Mouse (Mus musculus) testis, adult 2 months (tissue): ENCODE data around the gene Vmn2r61. TPM values are rescaled to one million over a fixed set of nuclear protein-coding genes. Genes with fewer than 3 reads are reported as not detected.

ENCODE experiments used
- H3K27ac ChIP-seq: fragments of 200-500 bp; 2 replicates; pipeline ENCODE4 v1.5.1; 2012; ENCODE audit warnings: low read depth, low read length; ENCODE audit not compliant: control insufficient read depth, insufficient read depth
- H3K27me3 ChIP-seq: fragments of 200-500 bp; 2 replicates; pipeline ENCODE4 v1.6.1; 2012; ENCODE audit warnings: mild to moderate bottlenecking, low read length, moderate library complexity; ENCODE audit not compliant: control insufficient read depth, insufficient read depth
- H3K36me3 ChIP-seq: fragments of 200-500 bp; 2 replicates; pipeline ENCODE4 v1.6.1; 2012; ENCODE audit warnings: mild to moderate bottlenecking, low read length; ENCODE audit not compliant: control insufficient read depth, insufficient read depth
- H3K4me1 ChIP-seq: fragments of 200-500 bp; 2 replicates; pipeline ENCODE4 v1.6.1; 2012; ENCODE audit warnings: low read length; ENCODE audit not compliant: control insufficient read depth, insufficient read depth
- H3K4me3 ChIP-seq: fragments of 200-500 bp; 2 replicates; pipeline ENCODE4 v1.5.1; 2012; ENCODE audit warnings: low read depth, mild to moderate bottlenecking, low read length, moderate library complexity, mixed read lengths; ENCODE audit not compliant: control insufficient read depth
- CTCF ChIP-seq: fragments of 200-500 bp; IDR thresholded peaks from 2 replicates; pipeline ENCODE4 v1.5.1; 2012; ENCODE audit warnings: low read depth, mild to moderate bottlenecking, inconsistent platforms, low read length, moderate library complexity; ENCODE audit not compliant: control insufficient read depth, insufficient read depth, insufficient replicate concordance
- POLR2A ChIP-seq: fragments of 200-500 bp; IDR thresholded peaks from 2 replicates; pipeline ENCODE4 v1.6.1; 2012; ENCODE audit warnings: low read depth, mild to moderate bottlenecking, inconsistent platforms, low read length, moderate library complexity; ENCODE audit not compliant: control insufficient read depth
- polyA plus RNA-seq: library from polyadenylated mRNA; depleted of rRNA; stranded (reverse); fragments of >200 nt; gene quantifications from 2 replicates; pipeline ENCODE4 v1.2.3, GENCODE M21; 2012; rRNA removed

The Vmn2r61 gene
- polyA plus RNA-seq = not detected in 2 replicates

DNA sequence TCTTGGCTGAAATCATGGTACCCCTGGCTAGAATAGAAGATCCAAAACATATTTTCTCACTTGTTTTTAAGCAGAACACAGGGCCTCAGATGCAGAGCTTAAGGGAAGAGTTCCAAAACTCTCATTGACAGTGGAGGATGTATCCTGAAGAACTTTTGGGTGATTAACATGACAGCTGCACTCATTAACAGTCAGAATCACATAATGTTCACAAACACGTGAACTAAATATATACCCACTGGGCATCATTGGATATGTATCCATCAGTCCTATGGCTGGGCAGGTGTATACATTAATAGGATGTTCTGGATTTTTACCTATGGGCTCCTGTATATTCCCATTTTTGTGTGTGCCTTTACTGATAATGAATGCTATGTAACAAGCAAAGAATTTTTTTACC is at the start of gene Vmn2r61:
Gene Vmn2r61 (plus strand): TSS at position 301 of the 400 bp plus-strand sequence.
- TF ChIP-seq CTCF (no peak), POLR2A (no peak)
- Histone ChIP-seq H3K4me1 (no peaks in the 10 kb centered on the region), H3K4me3 (no peak within 1 kb of the TSS), H3K27me3 (no peaks in the 10 kb centered on the region), H3K27ac (no peak within 1 kb of the TSS), H3K36me3 (no peaks in the 10 kb centered on the region)

Other genes with a start within 250 kb of the Vmn2r61 start
- gene Vmn2r59, start 201.0 kb upstream of the Vmn2r61 start, polyA plus RNA-seq = not detected in 2 replicates
- gene Vmn2r60, start 152.3 kb upstream of the Vmn2r61 start, polyA plus RNA-seq = 0.02 TPM in 1 of 2 replicates, not detected in the other
- gene 4933421I07Rik, start 188.1 kb downstream of the Vmn2r61 start, polyA plus RNA-seq = 32.9 and 37.1 TPM in 2 replicates
- gene Zfp141, start 245.7 kb downstream of the Vmn2r61 start, polyA plus RNA-seq = 3.2 and 6.2 TPM in 2 replicates